Mouse (Mus musculus) retina, postnatal 7 days (tissue): ENCODE results near the gene Nme4.
A peak's percentile ranks its signal among the peaks of the same experiment; 100 is the strongest.
"Not testable (repeated sequence)": the region's sequence is repeated elsewhere in the genome, so short reads cannot be mapped to it uniquely, and the experiment has no call there.

Experiments used
- DNase-seq: peaks from one replicate; pipeline ENCODE4 v3.0.0-alpha.2; 2012; ENCODE audit warnings: low read depth, low spot score

Nme4 gene

DNA sequence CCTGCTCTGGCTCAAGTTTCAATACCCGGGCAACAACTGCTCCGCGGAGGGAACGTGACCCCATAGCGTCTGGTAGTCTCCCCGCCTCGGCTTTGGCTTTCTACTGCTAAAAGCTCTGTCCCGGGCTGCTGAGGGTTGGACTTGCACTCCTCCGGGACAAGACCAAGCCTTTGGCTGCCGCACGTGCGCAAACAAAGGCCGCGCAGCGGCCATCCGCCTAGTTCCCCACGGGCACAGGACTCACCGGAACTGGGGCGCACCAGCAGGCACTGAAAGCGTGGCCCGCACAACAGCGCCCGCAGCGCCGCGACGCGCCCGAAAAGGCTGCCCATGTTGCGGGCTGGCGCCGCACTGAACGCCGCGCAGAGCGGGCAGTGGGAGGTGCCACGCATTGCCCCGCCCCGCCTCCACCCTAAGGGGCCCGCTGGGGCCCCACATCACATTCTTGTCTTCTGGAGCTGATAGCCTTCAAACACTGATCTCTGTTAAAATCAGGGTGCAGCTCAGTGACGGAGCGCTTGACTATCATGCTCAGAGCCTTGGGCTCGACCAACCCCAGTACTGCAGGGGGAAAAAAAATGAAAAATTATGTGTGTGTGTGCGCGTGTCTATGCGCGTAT is at the start of gene Nme4:
Gene Nme4 (minus strand): TSS at position 482 of the 620 bp plus-strand sequence.
- DNase-seq: no peak

DNA sequence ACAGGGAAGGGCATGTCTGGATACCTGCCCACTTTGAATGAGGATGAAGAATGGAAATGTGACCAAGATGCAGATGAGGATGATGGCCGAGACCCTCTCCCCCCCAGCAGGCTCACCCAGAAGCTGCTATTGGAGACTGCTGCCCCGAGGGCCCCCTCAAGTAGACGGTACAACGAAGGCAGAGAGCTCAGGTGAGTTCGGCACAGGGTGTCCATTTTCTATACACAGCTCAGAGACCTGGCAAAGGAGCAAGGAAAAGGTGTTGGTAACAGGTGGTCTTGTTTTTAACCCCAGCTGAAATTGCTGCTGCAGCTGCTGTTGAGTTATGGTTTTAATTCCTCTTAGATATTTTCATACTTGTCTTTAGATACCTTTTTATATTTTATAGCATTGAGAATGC is 48.0 kb upstream of the Nme4 start:
- DNase-seq: no peak

- no peak for DNase-seq
Measured at GRCm38 (mm10) chr17:26142796-26143195, 47.4 kb upstream of the Nme4 start.

DNA sequence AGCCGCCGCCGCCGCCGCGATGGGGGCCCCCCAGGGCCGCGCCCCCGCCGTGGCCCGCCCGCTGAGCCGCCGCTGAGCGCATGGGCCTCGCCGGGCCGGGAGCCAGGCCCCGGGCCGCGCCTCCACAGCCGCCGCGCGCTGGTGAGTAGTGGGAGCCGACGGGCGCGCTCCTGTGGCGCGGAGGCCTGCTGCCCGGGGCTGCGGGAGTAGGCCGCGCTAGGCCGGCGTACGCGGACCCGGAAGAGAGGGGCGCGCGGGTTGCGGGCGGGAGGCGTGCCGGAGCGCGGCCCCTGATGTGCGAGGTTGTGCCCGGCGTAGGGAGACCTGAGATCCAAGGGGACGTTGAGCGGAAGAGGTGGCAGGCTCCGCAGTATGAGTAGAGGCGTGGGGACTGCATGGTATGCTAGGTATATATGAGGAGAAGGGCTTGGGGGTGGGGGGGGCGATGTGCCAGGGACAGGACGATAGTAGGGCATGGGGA is 43.5 kb upstream of the Nme4 start:
- peak; percentile 41 for DNase-seq

GRCm38 (mm10) chr17:26138239-26138836 is 42.9 kb upstream of the Nme4 start, which contains the start of gene Axin1:
Axin1 (plus strand) TSS chr17:26138688.
- DNase-seq: peak; percentile 91

DNA sequence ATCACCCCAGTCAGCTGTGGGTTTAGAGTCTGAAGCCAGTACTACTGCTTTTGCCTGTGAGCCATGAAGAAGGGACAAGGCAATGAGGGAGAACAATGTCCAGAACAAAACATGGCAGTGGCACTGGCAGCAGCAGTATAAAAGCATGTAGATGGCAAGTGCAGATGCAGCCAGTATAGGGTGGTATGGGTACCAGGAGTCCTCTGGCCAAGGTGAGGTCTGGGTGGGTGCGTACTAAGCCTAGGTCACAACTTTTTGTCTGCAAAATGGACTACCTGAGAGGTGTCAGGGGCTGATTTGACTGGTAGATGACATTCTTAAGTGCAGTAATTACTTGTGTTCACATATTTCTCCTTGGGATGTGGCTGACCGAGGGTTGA is 42.3 kb upstream of the Nme4 start:
- DNase-seq: no peak

- DNase-seq: no peak
Measured at GRCm38 (mm10) chr17:26137106-26137750, 41.8 kb upstream of the Nme4 start.

DNA sequence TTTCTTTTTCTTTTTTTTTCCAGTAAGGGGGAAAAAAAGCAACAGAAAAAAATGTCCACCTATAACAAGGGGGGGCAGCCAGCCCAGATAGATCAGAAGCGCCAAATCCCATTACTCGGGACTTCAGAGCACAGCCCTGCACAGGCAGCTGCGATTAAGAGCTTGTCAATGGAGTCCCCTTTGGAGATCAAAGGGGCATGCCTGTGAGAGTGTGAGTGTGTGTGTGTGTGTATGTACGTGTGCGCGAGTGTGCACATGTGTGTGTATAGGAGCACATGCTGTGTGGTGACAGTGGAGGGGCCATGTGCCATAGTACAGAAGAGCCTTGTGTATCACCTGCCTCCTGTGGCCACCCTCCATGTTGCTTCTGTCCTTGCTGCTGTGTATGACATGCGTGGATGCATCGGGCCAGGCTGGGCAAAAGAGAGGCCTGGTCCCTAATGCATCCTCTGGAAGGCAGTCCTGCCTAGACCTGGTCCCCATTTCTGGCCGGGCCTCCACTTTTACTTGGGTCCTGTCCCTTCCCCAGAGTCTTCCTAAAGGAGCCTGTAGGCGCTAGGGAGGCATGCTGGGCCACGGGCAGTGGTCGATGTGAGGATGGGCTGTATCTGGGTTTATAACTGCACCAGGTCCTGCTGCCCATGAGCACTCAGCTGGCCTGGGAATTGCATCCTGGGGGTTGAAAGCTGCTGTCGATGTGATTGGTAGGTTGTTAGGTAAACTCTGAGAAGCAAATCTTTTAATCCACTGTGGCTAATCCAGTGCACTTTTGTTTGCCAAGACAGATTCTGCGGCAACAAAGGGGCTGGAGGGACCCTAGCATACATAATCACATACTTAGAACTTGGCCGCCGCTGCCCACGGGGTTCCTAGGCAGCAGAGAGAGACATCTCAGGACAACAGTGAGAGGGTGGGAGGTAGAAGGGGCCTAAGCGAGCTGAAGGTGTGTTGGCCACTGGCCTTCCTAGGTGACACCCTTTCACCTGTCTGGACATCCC is 36.8 kb upstream of the Nme4 start:
- peak; percentile 54 for DNase-seq

DNA sequence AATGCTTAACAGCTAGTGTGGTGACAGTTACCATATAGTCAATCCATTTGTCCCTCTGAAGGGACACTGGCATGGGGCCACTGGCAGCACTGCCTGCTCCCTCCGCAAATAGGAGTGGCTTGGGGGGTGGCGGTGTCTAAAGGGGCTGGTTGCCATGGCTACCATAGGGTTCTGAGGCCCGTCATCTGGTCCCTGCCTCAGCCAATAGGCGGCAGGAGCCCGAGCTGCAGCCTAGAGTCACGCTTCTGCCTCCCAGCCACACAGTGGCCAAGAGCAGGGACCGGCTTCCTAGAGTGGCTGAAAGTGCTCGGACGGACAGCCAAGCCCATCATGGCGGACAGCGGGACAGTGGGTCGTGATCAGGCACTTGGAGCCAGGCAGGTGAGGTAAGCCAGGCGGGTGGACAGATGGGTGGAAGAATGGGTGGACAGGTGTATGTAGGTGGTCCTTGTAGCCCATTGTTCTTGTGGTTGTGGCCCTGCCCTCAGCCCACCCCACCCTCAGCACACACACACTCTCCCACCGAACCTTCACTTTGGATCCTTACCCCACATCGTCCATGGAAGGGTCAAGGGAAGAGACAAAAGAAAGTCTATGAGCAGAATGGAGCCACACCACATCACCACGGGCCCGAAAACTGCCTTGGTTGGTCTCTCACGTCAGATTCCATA is 35.8 kb upstream of the Nme4 start:
- no peak for DNase-seq

DNA sequence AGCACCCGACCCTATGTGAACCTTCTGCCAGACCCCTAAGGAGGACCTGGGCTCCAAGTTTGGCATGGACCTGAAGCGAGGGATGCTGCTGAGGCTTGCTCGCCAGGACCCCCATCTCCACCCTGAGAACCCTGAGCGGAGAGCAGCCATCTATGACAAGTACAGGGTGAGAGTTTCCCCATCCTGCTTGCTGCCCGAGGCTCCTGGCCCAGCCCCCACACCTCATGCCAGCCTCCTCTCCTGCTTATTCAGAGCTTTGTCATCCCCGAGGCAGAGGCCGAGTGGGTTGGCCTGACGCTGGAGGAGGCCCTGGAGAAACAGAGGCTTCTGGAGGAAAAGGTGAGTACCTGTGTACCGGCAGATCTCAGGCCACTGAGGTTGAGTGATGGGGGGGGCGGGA is 29.8 kb upstream of the Nme4 start:
- DNase-seq: no peak

GRCm38 (mm10) chr17:26124560-26124959 is 29.2 kb upstream of the Nme4 start:
- no peak for DNase-seq

GRCm38 (mm10) chr17:26123267-26123684 is 27.9 kb upstream of the Nme4 start, which contains the start of gene Mrpl28:
Mrpl28 (plus strand) TSS chr17:26123500.
- DNase-seq: peak; percentile 95

- DNase-seq: no peak
Measured at GRCm38 (mm10) chr17:26122431-26123140, 27.2 kb upstream of the Nme4 start.

GRCm38 (mm10) chr17:26119766-26120710 is 24.6 kb upstream of the Nme4 start:
- no peak for DNase-seq

DNA sequence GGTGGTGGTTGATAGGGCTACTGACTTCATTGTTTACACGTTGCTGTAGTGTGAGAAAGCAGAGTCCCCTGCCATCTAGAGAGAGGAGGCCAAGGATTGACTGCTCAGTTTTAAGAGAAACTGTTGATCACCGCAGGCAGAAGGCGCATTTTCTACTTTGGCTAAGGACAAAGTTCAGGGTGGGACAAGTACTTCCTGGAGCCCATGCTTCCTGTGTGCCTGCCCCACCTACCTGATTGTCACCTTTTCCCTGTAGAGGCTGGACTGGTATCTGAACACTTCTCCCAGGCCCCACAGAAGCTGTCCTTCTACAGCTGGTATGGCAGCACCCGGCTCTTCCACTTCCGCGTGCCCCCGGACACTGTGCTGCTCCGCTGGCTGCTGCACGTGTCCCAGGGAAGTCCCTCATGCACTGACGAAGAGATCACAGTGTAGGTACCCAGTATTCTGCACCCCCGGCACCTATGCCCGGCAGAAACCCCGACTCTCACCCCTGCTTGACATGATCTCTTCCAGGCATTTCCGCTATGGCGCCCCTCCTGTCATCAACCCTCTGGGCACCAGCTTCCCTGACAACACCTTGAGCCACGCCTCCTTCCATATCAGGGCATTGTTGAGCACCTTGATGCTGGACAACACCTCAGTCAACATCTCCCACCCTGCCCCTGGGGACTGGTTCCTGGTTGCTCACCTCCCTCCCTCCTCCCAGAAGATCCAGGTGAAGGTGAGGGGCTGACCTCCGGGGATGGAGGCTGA is 21.3 kb upstream of the Nme4 start:
- DNase-seq: no peak

- no peak for DNase-seq
Measured at GRCm38 (mm10) chr17:26115956-26116487, 20.6 kb upstream of the Nme4 start.

GRCm38 (mm10) chr17:26115205-26115898 is 19.9 kb upstream of the Nme4 start:
- no peak for DNase-seq

- not testable (repeated sequence) for DNase-seq
Measured at GRCm38 (mm10) chr17:26114461-26114860, 19.1 kb upstream of the Nme4 start.
